Mouse (Mus musculus) sigmoid colon, adult 10 weeks (tissue): Measurements from ENCODE around the gene Btbd35f20. TPM values are rescaled to one million over a fixed set of nuclear protein-coding genes. Genes with fewer than 3 reads are reported as not detected.

Experiments used
- polyA plus RNA-seq: library from polyadenylated mRNA; stranded (reverse); fragments of 350-450 nt; fragmentation: Illumina TruSeq; extraction: RNeasy Lipid Tissue Mini Kit (QIAGEN cat#74804); gene quantifications from one replicate; pipeline ENCODE4 v1.2.3, GENCODE M21; 2014; ENCODE audit warnings: low read depth, low replicate concordance

Btbd35f20 gene
- polyA plus RNA-seq, result not detected

DNA sequence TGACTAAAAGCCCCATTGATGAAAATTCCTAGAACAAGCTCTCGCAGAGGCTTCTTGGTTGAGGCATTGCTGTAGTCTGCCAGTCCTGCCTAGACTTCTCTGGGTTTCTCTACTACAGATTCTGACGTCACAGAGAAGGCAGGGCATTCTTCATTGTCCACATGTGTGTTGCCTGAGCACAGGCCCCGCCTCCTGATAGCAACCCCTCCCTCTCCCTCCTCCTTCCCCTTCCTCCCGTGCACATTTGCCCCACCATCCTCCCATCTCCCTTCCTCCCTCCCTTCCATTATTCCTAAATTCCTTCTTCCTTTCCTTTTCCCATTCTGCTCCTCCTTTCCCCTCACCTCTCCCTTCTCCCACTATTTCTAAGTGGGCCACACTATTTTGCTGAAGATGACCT lies at the start of gene Btbd35f20:
Btbd35f20 (minus strand) TSS at position 101 of the 400 bp plus-strand sequence.

Other genes starting within 250 kb of the Btbd35f20 start
- gene Btbd35f28, start 94.7 kb downstream of the Btbd35f20 start, polyA plus RNA-seq, result not detected
- gene Btbd35f17, start 79.4 kb upstream of the Btbd35f20 start, polyA plus RNA-seq, result not detected